Mouse (Mus musculus) frontal cortex, postnatal 25 days (tissue): ENCODE results near the gene Naa11.
A peak's percentile ranks its signal among the peaks of the same experiment; 100 is the strongest.

Experiments
- DNase-seq, 2 experiments: peaks; one replicate each; pipeline ENCODE4 v3.0.0; 2022; ENCODE audit warnings: low spot score in 2 of 2

The Naa11 gene

DNA sequence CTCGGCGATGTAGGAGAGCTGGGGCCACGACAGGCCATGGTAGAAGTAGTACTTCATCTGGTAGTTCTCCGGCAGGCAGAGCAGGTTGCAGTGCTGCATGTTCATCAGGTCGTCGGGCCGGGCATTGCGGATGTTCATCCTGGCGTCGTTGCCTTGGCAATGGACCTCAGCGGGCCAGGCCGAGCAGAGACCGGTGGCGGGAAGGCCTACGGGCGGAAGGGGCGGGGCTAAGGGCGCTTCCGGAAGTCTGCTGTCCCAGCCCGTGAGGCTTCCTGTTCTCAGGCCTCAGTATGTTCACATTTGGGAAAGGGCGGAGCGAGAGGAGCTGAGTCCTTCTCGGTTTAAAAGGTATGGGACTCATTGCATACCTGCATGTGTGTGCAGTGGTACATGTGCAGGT, at the start of gene Naa11:
Gene Naa11, minus strand, starts transcription at position 220 of the 400 bp plus-strand sequence.
- DNase-seq = no peak

DNA sequence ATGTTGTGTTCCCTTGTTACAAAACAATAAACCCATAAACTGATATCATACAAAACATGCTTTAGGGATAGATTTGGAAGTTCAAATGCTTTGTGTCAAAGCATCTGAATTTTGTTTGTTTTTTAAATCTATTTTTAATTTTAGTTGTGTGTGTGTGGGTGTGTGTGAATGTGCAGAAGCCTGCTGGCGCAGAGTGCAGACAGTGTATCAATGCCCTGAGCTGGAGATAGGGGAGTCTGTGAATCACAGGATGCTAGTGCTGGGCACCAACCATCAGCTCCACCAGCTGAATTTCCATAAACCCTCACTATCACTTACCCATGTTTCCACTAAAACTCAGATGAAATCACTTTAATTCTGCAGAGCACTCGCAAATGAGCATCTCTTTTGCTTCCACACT, 40.3 kb upstream of the Naa11 start:
- DNase-seq = no peak

DNA sequence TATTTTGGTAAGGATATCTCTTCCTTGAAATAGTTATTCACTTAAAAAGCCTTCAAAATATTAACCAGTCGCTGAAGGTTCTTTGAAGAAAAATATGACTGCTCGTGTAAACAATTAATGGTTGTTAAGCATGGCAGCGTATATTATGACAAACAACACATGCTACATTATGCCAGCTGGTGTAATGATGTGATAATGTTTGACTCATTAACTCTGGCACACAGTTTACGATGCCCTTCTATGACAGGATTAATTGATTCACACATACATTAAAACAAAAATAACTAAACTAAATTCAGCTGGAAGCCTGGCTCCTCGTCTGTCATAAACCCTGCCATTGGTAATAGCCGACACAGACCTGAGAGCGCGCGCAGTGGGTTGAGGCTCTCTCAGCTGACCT, 37.8 kb upstream of the Naa11 start:
- no peak for DNase-seq

DNA sequence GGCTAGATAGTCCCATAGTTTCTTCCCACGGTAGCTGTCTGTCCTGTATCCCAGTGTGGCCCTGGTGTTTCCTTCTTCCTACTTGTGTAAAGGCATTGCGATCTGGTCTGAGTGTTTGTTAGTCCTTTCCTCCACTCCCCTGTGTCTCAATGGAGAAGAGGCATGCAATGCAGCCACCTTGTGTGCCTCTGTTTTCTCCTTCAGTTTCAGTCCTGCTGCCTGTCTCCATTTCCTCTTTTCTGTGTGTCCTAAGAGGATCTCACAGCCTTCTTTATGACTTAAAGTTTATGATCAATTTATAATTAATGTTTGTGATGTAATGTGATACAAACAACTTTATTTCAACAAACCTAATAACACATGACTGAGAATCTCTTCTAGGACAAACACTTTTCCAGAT, 29.5 kb upstream of the Naa11 start:
- no peak for DNase-seq

DNA sequence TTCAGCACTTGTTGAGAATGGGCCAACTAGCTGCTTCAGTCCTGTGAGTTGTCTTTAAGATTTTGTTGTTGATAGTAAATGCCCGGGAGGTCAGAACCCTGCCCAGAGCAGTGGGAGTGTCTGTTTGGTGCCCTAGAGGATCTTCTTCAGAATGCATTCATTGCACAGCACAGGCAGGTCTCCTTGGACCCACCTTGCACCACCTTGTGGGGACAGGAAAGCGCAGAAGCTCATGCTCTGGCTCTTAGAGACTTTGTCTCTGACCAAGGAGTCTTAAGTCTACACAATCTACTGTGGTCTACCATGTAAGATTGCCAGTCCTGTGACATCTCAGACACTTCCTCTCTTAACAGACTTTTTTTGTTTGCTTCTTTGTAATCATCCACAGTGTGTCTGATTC, 25.0 kb upstream of the Naa11 start:
- no peak for DNase-seq

DNA sequence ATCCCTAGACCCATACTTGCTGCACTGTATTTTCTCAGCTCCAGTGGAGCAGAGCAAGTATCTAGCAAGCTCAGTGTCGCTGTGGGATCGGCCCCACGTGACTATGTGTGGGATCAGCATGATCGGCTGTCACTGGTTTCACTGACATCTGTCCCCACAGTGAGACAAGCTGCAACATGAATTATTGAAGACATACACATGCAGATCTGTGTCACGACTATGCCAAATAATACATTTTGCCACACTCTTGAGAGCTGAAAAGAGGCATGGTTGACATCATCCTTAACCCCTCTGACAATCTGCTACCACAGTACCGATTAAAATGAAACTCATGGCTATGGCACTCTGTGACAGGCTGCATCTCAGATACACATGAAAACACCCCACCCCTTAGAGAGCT, 23.7 kb upstream of the Naa11 start:
- no peak for DNase-seq

DNA sequence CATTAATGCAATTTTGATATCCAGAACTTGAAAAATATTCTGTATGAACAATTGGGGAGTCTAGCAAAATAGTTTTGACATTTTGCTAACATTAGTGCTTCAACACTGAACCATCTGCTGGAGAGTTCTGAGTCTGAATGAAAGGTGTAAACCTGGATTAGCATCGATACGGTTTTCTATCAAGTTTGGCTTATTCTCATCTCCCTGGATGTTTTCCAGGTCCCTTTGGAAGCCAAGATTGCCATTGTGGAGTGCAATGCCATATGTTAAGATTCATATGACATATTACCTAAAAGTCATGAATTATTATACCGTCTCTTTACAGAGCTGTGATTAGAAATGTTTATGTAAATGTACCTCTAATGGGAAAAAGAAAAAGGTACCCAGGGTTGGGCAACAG, 21.5 kb upstream of the Naa11 start:
- no peak for DNase-seq

DNA sequence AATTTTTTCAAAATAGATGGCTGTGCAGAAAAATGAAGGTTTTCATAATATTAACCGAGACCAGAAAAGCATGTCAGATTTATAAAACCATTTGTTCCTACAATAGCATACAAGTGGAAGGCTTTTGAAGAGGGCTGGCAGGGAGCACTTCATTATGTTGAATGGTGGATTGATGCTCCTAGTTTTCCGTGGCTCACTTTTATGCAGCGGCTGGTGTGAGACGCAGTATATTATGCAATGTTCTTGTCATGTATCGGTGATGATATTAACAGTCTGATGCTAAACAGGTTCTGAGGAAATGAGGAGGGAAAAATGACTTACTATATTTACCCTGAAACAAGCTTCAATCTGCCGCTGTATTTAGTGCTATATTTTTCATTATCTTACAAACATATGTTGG, 18.0 kb upstream of the Naa11 start:
- no peak for DNase-seq

DNA sequence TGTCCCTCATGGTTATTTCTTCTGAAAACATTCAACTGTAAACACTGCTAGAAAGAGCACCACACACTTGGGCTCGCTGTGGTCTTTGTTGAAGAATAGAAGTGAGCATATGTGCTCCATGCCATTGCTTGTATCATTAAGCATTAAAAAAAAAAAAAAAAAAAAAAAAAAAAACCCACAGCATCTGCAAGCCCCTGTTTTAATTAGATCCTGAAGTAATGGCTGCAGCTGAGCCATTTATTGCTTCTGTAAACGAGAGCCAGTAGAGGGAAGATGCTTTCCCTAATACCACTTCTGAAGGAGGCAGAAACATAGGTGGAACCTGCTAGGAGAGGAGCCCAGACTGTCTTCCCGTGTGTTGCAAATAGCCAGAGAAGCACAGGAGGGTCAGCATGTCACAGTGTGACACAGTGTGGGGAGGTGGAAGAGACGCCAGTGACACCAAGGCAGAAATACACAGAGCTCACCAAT, 17.1 kb upstream of the Naa11 start:
- DNase-seq = no peak

DNA sequence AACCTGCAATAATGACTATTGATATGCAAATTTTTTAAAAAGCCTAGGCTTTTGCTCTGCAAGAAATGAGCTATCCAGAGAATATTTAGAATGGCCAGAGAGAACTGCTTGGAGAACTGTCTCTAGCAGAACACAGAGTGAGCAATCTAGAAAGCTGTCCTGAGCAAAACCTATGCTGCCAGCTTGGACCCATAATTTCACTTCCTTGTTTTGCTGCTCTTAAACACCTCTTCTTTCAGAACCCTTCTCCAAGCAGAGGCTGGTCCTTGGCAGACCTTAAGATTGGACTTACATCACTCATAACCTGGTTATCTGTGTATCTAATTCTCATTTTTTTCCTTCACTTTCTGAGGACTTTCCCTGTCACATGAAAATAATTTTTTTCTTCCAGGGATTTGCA, 8.9 kb upstream of the Naa11 start:
- DNase-seq = no peak

DNA sequence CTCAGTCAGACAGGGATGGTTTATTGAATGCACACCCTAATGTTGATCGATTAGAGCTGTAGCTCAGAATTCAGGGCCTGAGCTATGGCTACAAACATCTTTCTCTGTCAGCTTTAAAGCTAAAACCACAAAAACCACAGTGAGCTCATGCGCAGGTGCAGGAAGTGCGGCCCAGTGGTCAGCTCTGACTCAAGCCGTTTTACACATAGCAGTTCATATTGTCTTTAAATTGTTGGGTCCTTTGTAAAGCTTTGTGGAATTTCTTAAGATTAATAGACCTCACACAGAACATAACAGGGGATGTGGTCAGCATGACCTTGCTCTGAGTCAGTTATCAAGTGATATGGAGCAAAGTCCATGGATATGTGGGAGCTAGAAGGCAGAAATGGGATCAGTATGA, 5.4 kb upstream of the Naa11 start:
- DNase-seq = no peak

DNA sequence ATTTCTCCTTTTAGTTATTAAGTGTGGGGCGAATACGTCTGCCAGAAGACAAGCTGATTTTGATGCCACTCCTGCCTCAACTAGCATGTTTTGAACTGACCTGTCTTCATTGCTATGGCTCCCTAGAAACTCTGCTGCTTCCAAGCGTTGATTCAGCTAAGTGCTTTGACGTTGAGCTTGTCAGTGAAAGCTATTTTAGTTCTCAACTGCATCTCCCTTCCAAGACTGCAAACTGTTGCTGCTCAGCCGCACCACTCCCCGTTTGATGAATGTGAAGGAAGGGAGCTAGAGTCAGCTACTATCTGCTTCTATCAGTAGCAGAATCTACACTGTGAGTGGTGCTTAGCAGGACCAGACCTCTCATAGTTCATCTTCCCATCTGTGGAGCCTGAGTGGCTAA, 4.6 kb downstream of the Naa11 start:
- DNase-seq = peak; percentile 6

DNA sequence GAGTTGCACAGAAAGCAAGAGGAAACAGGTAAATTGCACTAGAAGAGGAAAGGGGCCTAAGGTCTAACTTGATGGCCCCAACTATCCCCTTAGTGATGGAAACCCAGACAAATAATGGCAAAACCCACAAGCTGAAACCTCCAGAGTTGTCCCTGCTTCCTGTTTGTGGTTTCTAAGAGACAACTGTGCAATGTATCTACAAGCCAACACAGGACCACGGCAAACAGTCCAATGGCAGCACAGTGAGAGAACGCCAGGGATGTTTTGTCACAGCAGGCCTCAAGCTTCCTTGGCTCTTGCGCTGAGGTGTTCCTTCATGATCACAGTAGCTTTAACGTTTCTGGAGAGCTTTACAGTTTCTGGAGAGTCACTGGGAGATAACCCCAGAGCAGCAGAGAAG, 7.8 kb downstream of the Naa11 start:
- DNase-seq = no peak

DNA sequence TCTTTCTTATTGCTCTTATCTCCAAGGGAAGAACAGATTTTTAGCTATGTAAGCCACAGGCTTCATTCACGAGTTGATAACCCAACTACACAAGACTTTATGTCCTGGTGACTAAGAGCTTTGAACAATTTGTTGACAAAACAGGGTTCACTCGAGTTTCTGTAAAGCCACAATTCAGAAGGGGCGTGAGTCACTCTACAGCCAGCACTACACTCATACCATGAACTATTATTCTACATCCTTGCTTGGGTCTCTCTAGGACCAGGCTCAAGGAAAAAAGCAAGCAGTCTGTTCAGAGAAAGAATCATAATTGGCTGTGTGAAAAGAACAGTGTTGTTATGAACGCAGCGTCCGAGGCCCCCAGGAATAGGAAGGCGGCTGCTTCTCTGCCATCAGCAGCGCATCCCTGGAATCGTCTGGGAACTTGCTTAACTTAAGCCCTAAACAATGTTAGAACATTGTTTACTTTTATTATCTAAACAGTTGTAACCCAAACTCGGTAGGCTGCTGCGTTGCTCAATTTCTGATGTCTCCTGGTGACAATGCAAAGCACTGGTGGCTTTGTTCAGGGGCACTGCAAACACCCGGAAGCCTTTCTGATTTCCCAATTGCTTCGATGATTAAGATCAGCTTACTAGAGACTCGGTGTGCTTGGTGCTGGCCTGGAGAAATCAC, 9.5 kb downstream of the Naa11 start:
- DNase-seq = no peak

DNA sequence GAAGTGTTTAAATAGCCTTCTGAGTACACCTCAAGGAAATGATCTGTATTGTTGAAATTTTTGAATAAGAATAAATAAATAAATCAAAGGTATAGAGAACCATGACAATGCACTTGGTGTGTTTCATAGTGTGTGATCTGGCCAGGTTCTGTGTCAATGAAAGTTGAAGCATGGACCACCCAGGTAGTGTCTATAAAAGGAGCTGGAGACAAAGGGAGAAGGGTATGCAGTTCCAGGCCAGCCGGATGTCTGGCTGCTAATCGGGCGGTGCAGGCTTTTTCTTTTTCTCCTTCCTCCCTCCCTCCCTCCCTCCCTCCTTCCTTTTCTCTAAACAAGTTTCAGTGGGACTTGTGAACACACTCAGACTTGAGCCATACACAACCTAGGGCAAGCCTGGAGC, 12.2 kb downstream of the Naa11 start:
- DNase-seq = no peak

DNA sequence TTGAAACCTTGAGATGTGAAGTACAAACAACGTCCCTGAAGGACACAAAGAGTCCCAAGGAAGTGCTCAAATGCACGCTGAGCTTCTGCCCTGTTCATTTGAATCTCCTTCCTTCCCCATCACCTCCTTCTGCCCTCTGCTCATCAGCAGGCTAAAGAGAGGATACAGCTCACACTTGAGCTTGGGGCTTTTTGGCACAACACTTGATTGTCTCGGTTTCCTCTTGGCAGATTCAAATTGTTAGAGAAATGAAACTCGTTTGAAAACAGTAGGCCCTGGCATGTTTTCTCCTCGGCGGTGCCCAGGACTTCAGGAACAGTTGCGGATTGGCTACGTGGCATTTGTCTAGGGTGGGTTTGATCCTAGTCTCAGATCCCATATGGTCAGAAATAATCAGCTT, 27.4 kb downstream of the Naa11 start:
- DNase-seq = no peak

DNA sequence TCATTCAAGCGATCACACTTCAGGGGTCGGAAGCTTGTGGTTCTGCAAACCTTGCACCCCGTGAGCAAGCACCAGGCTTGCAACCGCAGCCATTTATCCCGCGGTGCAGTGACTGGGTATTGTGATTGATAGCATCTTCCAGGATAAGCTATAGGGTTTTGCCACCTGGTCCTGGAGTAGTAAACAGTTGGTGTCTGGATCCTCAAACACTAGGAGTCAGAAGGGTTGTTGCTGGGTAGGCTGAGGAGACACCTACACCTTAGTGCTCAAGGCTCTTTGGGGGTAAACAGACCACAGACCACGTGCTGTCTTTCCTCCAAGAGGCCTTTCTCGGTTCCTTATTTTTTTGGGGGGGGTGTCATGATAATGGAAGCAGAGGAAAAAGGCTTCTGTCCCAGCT, 27.9 kb downstream of the Naa11 start:
- DNase-seq = no peak

DNA sequence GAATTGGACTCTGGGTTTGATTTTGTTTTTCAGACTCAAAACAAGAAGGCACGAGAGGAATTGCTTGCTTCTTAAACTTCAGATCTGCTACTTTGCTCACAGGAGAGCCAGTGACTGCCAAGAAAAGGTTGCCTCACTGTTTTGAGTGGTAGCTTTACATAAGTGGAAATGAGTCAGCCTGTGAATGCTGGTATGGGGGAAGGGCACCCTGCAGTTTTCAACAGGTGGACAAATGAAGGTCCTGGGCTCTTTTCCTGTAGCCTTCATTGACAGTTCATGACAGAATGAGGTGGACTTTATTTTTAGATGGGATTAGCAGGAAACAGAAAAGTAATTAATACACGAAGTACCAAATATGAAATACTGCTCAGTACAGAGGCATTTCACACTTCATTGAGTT, 29.6 kb downstream of the Naa11 start:
- no peak for DNase-seq

DNA sequence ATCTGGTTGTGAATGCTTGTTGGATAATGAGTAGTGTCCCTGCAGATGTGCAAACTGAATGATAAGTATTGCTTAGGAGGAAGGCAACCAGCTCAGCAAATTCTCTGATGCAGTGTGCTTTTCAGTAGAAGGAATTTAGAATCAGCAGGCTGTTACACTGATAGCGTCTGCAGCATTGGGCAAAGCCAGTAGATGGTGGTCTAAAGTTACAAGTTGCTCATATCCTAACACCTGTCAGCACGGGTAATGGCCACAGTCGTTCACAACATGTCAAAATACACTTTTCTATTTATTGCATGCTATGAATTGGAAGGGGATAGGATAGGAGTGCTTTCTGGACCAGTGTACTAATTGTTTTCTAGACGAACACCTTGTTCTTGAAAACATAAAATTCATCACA, 33.1 kb downstream of the Naa11 start:
- DNase-seq = no peak

DNA sequence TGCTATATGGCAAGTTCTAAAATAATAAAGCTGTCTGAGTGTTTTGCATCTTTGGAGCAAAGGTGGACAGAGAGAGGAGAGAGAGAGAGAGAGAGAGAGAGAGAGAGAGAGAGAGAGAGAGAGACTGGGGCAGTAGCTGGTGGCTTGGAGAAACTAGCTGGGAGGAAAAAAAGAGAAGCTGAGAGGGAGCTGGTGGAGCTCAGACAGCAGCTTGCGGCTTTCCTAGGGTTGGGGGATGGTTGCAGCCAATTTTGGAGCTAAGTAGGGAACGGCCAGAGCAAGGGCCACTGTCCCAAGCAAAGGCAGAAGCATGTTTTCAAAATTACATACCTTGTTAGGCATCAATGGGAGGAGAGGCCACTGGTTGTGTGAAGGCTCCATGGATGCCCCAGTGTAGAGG, 36.0 kb downstream of the Naa11 start:
- no peak for DNase-seq

DNA sequence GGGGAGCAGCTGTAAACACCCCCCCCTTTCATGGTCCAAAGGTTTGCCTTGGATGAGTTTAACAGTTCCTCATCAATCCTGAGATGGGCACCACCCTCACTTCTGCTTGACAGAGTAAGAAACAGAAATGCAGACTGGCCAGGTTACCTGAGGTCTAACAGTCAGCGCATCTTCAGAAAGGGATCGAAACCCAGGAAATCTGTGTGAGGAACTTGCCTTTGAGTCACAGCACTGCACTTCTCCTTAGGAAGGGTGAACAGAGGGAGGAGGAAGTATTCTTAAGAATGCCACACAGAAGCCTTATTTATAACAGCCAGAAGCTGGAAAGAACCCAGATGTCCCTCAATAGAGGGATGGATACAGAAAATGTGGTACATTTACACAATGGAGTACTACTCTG, 37.0 kb downstream of the Naa11 start:
- no peak for DNase-seq

DNA sequence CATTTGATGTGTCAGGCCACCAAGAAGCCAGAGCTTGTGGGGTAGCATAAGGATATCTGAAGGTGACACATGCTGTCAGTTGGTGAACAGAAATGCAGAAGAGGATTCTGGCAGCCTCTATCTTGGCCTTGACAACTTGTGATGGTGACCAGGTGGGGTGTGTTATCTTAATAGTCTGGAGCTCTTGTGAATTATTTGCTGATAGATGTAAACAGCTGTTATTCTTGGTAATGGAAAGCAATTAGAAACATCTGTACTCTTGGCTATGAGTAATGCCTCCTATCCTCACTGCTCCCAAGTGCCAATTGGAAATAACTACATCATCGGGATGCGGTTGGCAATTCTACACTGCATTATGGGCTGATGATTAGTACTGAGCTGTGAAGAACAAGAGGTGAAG, 43.4 kb downstream of the Naa11 start:
- no peak for DNase-seq

DNA sequence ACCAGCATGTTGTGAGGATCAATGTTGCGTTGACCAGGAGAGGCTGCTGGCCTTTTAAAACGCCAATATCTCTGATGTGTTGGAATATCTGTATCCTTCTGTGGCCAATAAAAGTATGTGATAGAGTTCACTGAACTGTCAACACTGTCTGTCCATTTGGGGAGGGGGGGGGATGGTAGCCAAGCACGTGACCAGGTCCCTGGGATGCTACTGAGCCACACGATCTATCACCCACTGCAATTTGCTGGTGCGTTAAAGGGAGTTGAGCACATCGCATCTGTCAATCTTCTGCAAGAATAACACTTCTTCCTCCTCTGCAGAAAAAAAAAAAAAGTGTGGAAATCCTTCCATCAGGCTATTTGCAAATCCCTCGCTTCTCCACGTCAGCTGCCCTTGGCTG, 43.9 kb downstream of the Naa11 start:
- DNase-seq = no peak

DNA sequence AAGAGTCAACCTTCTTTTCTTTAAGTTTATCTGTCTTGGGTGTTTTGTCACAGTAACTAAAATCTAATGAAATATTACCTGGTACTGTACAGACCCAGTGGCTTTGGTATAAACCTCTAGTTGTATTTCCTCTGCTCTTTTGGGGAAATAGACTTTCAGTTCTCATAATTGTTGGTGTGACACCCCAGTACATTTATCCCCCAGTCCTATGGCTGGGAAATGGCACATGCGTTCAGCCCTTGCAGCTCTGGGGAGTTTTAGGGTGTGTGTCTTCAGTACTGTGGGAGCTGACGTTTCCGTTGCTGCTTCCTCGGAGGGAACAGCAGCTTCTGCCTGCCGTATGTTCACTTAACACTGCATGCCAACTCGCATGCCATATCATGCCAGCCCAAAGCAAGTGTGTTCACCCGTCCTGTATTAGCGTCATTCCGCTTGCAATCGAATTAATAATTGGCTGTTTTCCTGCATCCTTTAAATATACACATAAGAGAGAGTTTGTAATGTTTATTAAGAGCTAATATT, 46.4 kb downstream of the Naa11 start:
- no peak for DNase-seq
